Mouse (Mus musculus): ENCODE data around the gene Osr1. TPM values are rescaled to one million over a fixed set of nuclear protein-coding genes. Genes with fewer than 3 reads are reported as not detected.
A peak's percentile ranks its signal among the peaks of the same experiment; 100 is the strongest.

Osr1 gene
- total RNA-seq, 2 experiments from 2014 or later: 1.8 to 3.5 TPM

- intact Hi-C loops (cut with DNase I): no loop called here
- DNase-seq (ENCODE audit: low spot score in 2 of 2): peak in 1 of 2 experiments; percentile 43
Measured at GRCm38 (mm10) chr12:9584366-9585084, 14.6 kb downstream of the Osr1 start.

GRCm38 (mm10) chr12:9585085-9585453 is 15.2 kb downstream of the Osr1 start:
- DNase-seq (ENCODE audit: low spot score in 2 of 2): no peak
- intact Hi-C loops (cut with DNase I): no loop called here

GRCm38 (mm10) chr12:9587732-9588131 is 17.8 kb downstream of the Osr1 start:
- DNase-seq (ENCODE audit: low spot score in 2 of 2): no peak
- intact Hi-C loops (cut with DNase I): no loop called here

GRCm38 (mm10) chr12:9589561-9590134 is 19.7 kb downstream of the Osr1 start:
- intact Hi-C loops (cut with DNase I): no loop called here
- no peak for DNase-seq (ENCODE audit: low spot score in 2 of 2)

GRCm38 (mm10) chr12:9591141-9591540 is 21.2 kb downstream of the Osr1 start:
- no peak for DNase-seq (ENCODE audit: low spot score in 2 of 2)
- intact Hi-C loops (cut with DNase I): no loop called here

- intact Hi-C loops (cut with DNase I): no loop called here
- DNase-seq (ENCODE audit: low spot score in 2 of 2): no peak
Measured at GRCm38 (mm10) chr12:9598219-9598618, 28.3 kb downstream of the Osr1 start.

All from left cerebral cortex, postnatal 36 days (tissue).